Mouse (Mus musculus): ENCODE results near the gene Rpl27.

GRCm38 (mm10) chr11:101395110-101395509 lies 47.0 kb upstream of the Rpl27 start:
- peak; percentile 99 for TF ChIP-seq CTCF (IDR thresholded peaks at IDR 0.05; ENCODE audit: low read depth)
- no peak for TF ChIP-seq EP300 (optimal IDR thresholded peaks at IDR 0.05)
